26 mouse cellular contexts compared by ENCODE assay signal in genomic region chr13:97926371-97926770, GRCm38 (mm10).
DNase-seq lines count a peak whose midpoint lies in the region; ATAC-seq lines count a peak whose summit lies in the region.
"Had no signal": no experiment of that assay in that cellular context is flagged by ENCODE, and none has a peak within 500 bp of the region (broad histone marks: within the 10 kb centered on the region; RNA-seq: fewer than 3 reads in every experiment).

No protein-coding gene starts in this region.

- peak overlapping the region; percentile 41 for H3K27ac ChIP-seq in kidney, embryonic 15.5 days
- H3K27ac ChIP-seq in limb, embryonic 13.5 days = 0 out of 2 replicates have a peak overlapping the region, but pooled peaks have one; percentile 22
- no peak overlapping the region for H3K27ac ChIP-seq in intestine, embryonic 15.5 days
- H3K27ac ChIP-seq: embryonic facial prominence, embryonic 12.5 days; gastrocnemius, adult 2 months; kidney, postnatal 0 days; liver, embryonic 14.5 days; neural tube, embryonic 12.5 days had no signal

- H3K27me3 ChIP-seq in kidney, embryonic 15.5 days = no peaks in the 10 kb centered on the region
- peaks cover 5% of the 10 kb centered on the region for H3K27me3 ChIP-seq in limb, embryonic 13.5 days
- H3K27me3 ChIP-seq in intestine, embryonic 15.5 days (replicated peaks) = no peaks in the 10 kb centered on the region
- H3K27me3 ChIP-seq: embryonic facial prominence, embryonic 12.5 days; heart, embryonic 12.5 days; limb, embryonic 15.5 days; neural tube, embryonic 12.5 days had no signal

- no peak overlapping the region for H3K4me2 ChIP-seq in kidney, embryonic 15.5 days
- H3K4me2 ChIP-seq in limb, embryonic 13.5 days (replicated peaks) = no peak overlapping the region
- H3K4me2 ChIP-seq in intestine, embryonic 15.5 days (replicated peaks) = no peak overlapping the region
- H3K4me2 ChIP-seq: embryonic facial prominence, embryonic 12.5 days; heart, embryonic 12.5 days; limb, embryonic 15.5 days; lung, embryonic 14.5 days; neural tube, embryonic 12.5 days had no signal

- H3K4me3 ChIP-seq in kidney, embryonic 15.5 days (replicated peaks) = no peak overlapping the region
- no peak overlapping the region for H3K4me3 ChIP-seq in limb, embryonic 13.5 days
- H3K4me3 ChIP-seq in intestine, embryonic 15.5 days (replicated peaks) = no peak overlapping the region
- H3K4me3 ChIP-seq: embryonic facial prominence, embryonic 12.5 days; gastrocnemius, adult 2 months; heart, embryonic 12.5 days; hindbrain, embryonic 10.5 days; limb, embryonic 15.5 days; neural tube, embryonic 12.5 days had no signal

- no peak for DNase-seq in kidney, postnatal 36 days
- DNase-seq in adrenal gland, adult 18-20 months (ENCODE audit: low spot score in 2 of 2) = peak; percentile 19 to 37
- peak; percentile 70 for DNase-seq in adrenal gland, postnatal 14 days
- DNase-seq in left cerebral cortex, adult 9 months (ENCODE audit: low spot score in 2 of 2) = no peak
- DNase-seq: cerebellum, adult 9-10 months; gastrocnemius, adult 2 months; heart, postnatal 10 days; lung, embryonic 14.5 days; lung, postnatal 36 days; midbrain, embryonic 14.5 days; right cerebral cortex, postnatal 25 days; thymus, postnatal 14 days had no signal

- 67% methylated on average over 10 of the region's 10 CpGs for WGBS in kidney, embryonic 15.5 days
- WGBS in limb, embryonic 13.5 days = 74% methylated on average over 10 of the region's 10 CpGs
- 75% methylated on average over 10 of the region's 10 CpGs for WGBS in intestine, embryonic 15.5 days

- no peak overlapping the region for H3K9ac ChIP-seq in kidney, embryonic 15.5 days
- no peak overlapping the region for H3K9ac ChIP-seq in limb, embryonic 13.5 days
- no peak overlapping the region for H3K9ac ChIP-seq in intestine, embryonic 15.5 days
- H3K9ac ChIP-seq: embryonic facial prominence, embryonic 12.5 days; heart, embryonic 12.5 days; limb, embryonic 15.5 days; liver, embryonic 14.5 days; lung, embryonic 14.5 days; neural tube, embryonic 12.5 days had no signal

- H3K9me3 ChIP-seq in kidney, embryonic 15.5 days (replicated peaks) = no peaks in the 10 kb centered on the region
- H3K9me3 ChIP-seq in limb, embryonic 13.5 days = no peaks in the 10 kb centered on the region
- no peaks in the 10 kb centered on the region for H3K9me3 ChIP-seq in intestine, embryonic 15.5 days
- H3K9me3 ChIP-seq: embryonic facial prominence, embryonic 12.5 days; heart, embryonic 12.5 days; limb, embryonic 15.5 days; neural tube, embryonic 12.5 days had no signal

- no peak for ATAC-seq in kidney, embryonic 15.5 days (replicated peaks; ENCODE audit: low FRiP score)
- ATAC-seq in limb, embryonic 13.5 days (ENCODE audit: low FRiP score, low read depth) = no peak
- no peak for ATAC-seq in intestine, embryonic 15.5 days
- ATAC-seq: activated CD4-positive, CD25-positive, alpha-beta regulatory T cell, adult 4 months; forebrain, embryonic 14.5 days; hindbrain, embryonic 16.5 days; intestine, postnatal 0 days had no signal

- peaks cover 28% of the 10 kb centered on the region for H3K36me3 ChIP-seq in kidney, embryonic 15.5 days
- H3K36me3 ChIP-seq in limb, embryonic 13.5 days = peaks cover 8% of the 10 kb centered on the region
- no peaks in the 10 kb centered on the region for H3K36me3 ChIP-seq in intestine, embryonic 15.5 days
- H3K36me3 ChIP-seq: limb, embryonic 15.5 days; neural tube, embryonic 12.5 days had no signal

- peaks cover 38% of the 10 kb centered on the region for H3K4me1 ChIP-seq in kidney, embryonic 15.5 days
- H3K4me1 ChIP-seq in limb, embryonic 13.5 days = peaks cover 63% of the 10 kb centered on the region
- peaks cover 10% of the 10 kb centered on the region for H3K4me1 ChIP-seq in intestine, embryonic 15.5 days (replicated peaks)
- H3K4me1 ChIP-seq: heart, embryonic 12.5 days had no signal

Comparison
In these comparisons a context has a peak if more than half of its experiments do, and no peak if none do; other contexts are left out.
1. DNase-seq: peak in adrenal gland, adult 18-20 months (2 of 2) and adrenal gland, postnatal 14 days (single experiment); none in kidney, postnatal 36 days (0 of 2) and left cerebral cortex, adult 9 months (0 of 2).